Mouse (Mus musculus) mesoderm, embryonic 11.5 days (tissue): Measurements from ENCODE around the gene Smyd3.

Experiments used
- DNase-seq: peaks from one replicate; pipeline ENCODE4 v3.0.0-alpha.2; 2012; ENCODE audit warnings: low read depth, low spot score

The Smyd3 gene

GRCm38 (mm10) chr1:179072406-179072805, 445.4 kb downstream of the Smyd3 start:
- DNase-seq = peak; percentile 26

- no peak for DNase-seq
These were observed 448.9 kb downstream of the Smyd3 start for GRCm38 (mm10) chr1:179068990-179069389.

- no peak for DNase-seq
These were observed 452.6 kb downstream of the Smyd3 start for GRCm38 (mm10) chr1:179065294-179065601.

- no peak for DNase-seq
These were observed 453.1 kb downstream of the Smyd3 start for GRCm38 (mm10) chr1:179064601-179065293.

- DNase-seq = peak; percentile 47
These were observed 456.1 kb downstream of the Smyd3 start for GRCm38 (mm10) chr1:179061759-179062168.

GRCm38 (mm10) chr1:179061053-179061452, 456.8 kb downstream of the Smyd3 start:
- no peak for DNase-seq

GRCm38 (mm10) chr1:179060113-179060955, 457.5 kb downstream of the Smyd3 start:
- peak; percentile 52 for DNase-seq

- no peak for DNase-seq
These were observed 458.3 kb downstream of the Smyd3 start for GRCm38 (mm10) chr1:179059286-179060112.

- DNase-seq = no peak
These were observed 459.2 kb downstream of the Smyd3 start for GRCm38 (mm10) chr1:179058675-179059074.

GRCm38 (mm10) chr1:179055760-179056159, 462.1 kb downstream of the Smyd3 start:
- DNase-seq = no peak

GRCm38 (mm10) chr1:179054385-179055116, 463.3 kb downstream of the Smyd3 start:
- DNase-seq = no peak

- DNase-seq = no peak
These were observed 465.2 kb downstream of the Smyd3 start for GRCm38 (mm10) chr1:179052545-179053180.

GRCm38 (mm10) chr1:179047931-179048596, 469.8 kb downstream of the Smyd3 start:
- no peak for DNase-seq

- no peak for DNase-seq
These were observed 471.8 kb downstream of the Smyd3 start for GRCm38 (mm10) chr1:179045856-179046714.

GRCm38 (mm10) chr1:179044165-179044564, 473.7 kb downstream of the Smyd3 start:
- DNase-seq = no peak

GRCm38 (mm10) chr1:179043644-179044043, 474.2 kb downstream of the Smyd3 start:
- DNase-seq = no peak

GRCm38 (mm10) chr1:179041905-179042337, 475.9 kb downstream of the Smyd3 start:
- DNase-seq = no peak

- DNase-seq = no peak
These were observed 476.5 kb downstream of the Smyd3 start for GRCm38 (mm10) chr1:179041231-179041904.

- DNase-seq = no peak
These were observed 479.0 kb downstream of the Smyd3 start for GRCm38 (mm10) chr1:179038801-179039200.
